Mouse (Mus musculus): ENCODE measurements around the gene Lefty1. TPM values are rescaled to one million over a fixed set of nuclear protein-coding genes. Genes with fewer than 3 reads are reported as not detected.

Gene Lefty1
- 5.7 and 7.2 TPM in 2 replicates for polyA plus RNA-seq (2012)

GRCm38 (mm10) chr1:180934467-180935419, at the start of gene Lefty1:
Lefty1 (plus strand) TSS chr1:180935022.

GRCm38 (mm10) chr1:180892808-180893207, 42.0 kb upstream of the Lefty1 start, which contains the start of gene Lefty2:
Lefty2 (plus strand) TSS chr1:180893108.

GRCm38 (mm10) chr1:180904039-180904814, 30.6 kb upstream of the Lefty1 start, which contains the start of gene Pycr2:
Pycr2 (plus strand) TSS chr1:180904293.

GRCm38 (mm10) chr1:180942166-180943031, 7.6 kb downstream of the Lefty1 start, which contains the start of gene Tmem63a:
Tmem63a (plus strand) TSS chr1:180942344.

Other genes with a start within 250 kb of the Lefty1 start
- gene Mixl1, start 238.0 kb upstream of the Lefty1 start, polyA plus RNA-seq (2012) = 0.11 and 0.12 TPM in 2 replicates
- 8.9 and 12.2 TPM in 2 replicates for gene Acbd3, start 209.0 kb upstream of the Lefty1 start, polyA plus RNA-seq (2012)
- 1,624 and 1,774 TPM in 2 replicates for gene H3f3a, start 121.1 kb upstream of the Lefty1 start, polyA plus RNA-seq (2012)
- gene Sde2, start 83.9 kb upstream of the Lefty1 start, polyA plus RNA-seq (2012) = 40.0 and 67.6 TPM in 2 replicates
- not detected in 2 replicates for gene Lefty2, start 41.9 kb upstream of the Lefty1 start, polyA plus RNA-seq (2012)
- 70.6 and 80.3 TPM in 2 replicates for gene Pycr2, start 30.7 kb upstream of the Lefty1 start, polyA plus RNA-seq (2012)
- 22.1 and 27.7 TPM in 2 replicates for gene Tmem63a, start 7.3 kb downstream of the Lefty1 start, polyA plus RNA-seq (2012)
- gene Ephx1, start 85.9 kb downstream of the Lefty1 start, polyA plus RNA-seq (2012) = 0.25 and 1.2 TPM in 2 replicates
- not detected in 2 replicates for gene 9130409I23Rik, start 116.2 kb downstream of the Lefty1 start, polyA plus RNA-seq (2012)
- gene Nvl, start 209.2 kb downstream of the Lefty1 start, polyA plus RNA-seq (2012) = 2.4 and 2.7 TPM in 2 replicates
- 8.8 and 8.9 TPM in 2 replicates for gene Cnih4, start 209.7 kb downstream of the Lefty1 start, polyA plus RNA-seq (2012)

All from megakaryocyte-erythroid progenitor cell, adult 5 weeks (primary cell).